Mouse (Mus musculus) myocyte (in vitro differentiated cells): ENCODE data around the gene Eml1.

ENCODE experiments used
- POLR2A ChIP-seq: IDR thresholded peaks from one replicate; pipeline ENCODE4 v1.6.1; 2011; ENCODE audit warnings: low read depth, mild to moderate bottlenecking, control low read depth, moderate library complexity; ENCODE audit not compliant: insufficient read length
- SRF ChIP-seq: IDR thresholded peaks from one replicate; pipeline ENCODE4 v1.6.1; 2011; ENCODE audit warnings: low read depth; ENCODE audit not compliant: control insufficient read depth, insufficient read length
- TCF12 ChIP-seq: IDR thresholded peaks from one replicate; pipeline ENCODE4 v1.6.1; 2011; ENCODE audit warnings: mild to moderate bottlenecking, control low read depth; ENCODE audit not compliant: poor library complexity, insufficient read depth, severe bottlenecking
- TCF3 ChIP-seq: IDR thresholded peaks from one replicate; pipeline ENCODE4 v1.6.1; 2011; ENCODE audit warnings: low read depth, control low read depth; ENCODE audit not compliant: insufficient read length
- USF1 ChIP-seq: IDR thresholded peaks from one replicate; pipeline ENCODE4 v1.6.1; 2011; ENCODE audit warnings: low read depth, mild to moderate bottlenecking, control low read depth, moderate library complexity

DNA sequence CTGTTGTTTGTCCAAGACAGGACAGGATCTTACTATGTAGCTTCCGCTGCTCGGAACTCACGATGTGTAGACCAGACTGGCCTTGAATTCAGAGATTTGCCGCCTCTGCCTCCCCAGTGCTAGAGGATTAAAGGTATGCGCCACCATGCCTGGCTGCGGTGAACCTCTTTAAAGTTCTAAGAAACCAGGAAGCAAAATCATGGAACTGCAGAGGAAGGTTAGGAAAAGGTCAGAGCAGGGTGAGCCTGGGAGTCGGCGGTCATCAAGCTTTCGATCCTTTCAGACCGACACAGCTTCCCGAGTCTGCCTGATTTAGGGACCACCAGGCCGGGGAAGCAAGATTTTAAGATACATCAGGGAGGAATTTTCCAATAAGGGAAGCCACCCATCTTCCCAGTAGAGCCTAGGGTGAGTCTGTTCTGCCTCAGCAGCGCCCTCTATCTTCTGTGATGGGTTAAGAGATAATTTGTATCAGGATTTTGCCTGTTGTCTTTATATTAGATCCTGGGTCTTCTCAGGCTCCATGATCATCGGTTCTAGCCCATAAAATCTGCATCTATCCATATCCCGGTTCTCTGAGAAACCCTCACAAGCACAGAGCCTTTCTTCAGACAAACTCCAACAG lies 176.6 kb downstream of the Eml1 start:
- TF ChIP-seq POLR2A, result no peak
- TF ChIP-seq TCF12, result no peak
- TF ChIP-seq USF1, result no peak
- no peak for TF ChIP-seq TCF3
- TF ChIP-seq SRF, result no peak
